Mouse (Mus musculus) CD4-positive, CD25-positive, alpha-beta regulatory T cell, adult 2 months (primary cell): ENCODE results near the gene Dcst2.

ENCODE experiments used
- DNase-seq: peaks from one replicate; pipeline ENCODE4 v3.0.0-alpha.2; 2012; ENCODE audit warnings: low read depth, low spot score

Gene Dcst2

GRCm38 (mm10) chr3:89411490-89412393 is 50.0 kb downstream of the Dcst2 start, which contains the start of gene Flad1:
Flad1 (minus strand) TSS chr3:89411870.
- peak; percentile 98 for DNase-seq

GRCm38 (mm10) chr3:89416158-89416557 is 54.4 kb downstream of the Dcst2 start:
- DNase-seq: no peak

- DNase-seq: no peak
These were observed 55.4 kb downstream of the Dcst2 start for GRCm38 (mm10) chr3:89417131-89417530.

GRCm38 (mm10) chr3:89417840-89418169 is 56.0 kb downstream of the Dcst2 start:
- DNase-seq: no peak

- peak; percentile 96 for DNase-seq
These were observed 56.5 kb downstream of the Dcst2 start, which contains the start of the genes Cks1b and Shc1 for GRCm38 (mm10) chr3:89418170-89418860. Cks1b (minus strand) TSS chr3:89418383. Shc1 (plus strand) TSS chr3:89418443.

- no peak for DNase-seq
These were observed 57.1 kb downstream of the Dcst2 start for GRCm38 (mm10) chr3:89418861-89419250.

- no peak for DNase-seq
These were observed 57.8 kb downstream of the Dcst2 start for GRCm38 (mm10) chr3:89419571-89419970.

GRCm38 (mm10) chr3:89419981-89420380 is 58.2 kb downstream of the Dcst2 start:
- no peak for DNase-seq

GRCm38 (mm10) chr3:89420421-89420820 is 58.6 kb downstream of the Dcst2 start:
- no peak for DNase-seq

- peak; percentile 11 for DNase-seq
These were observed 59.4 kb downstream of the Dcst2 start for GRCm38 (mm10) chr3:89421002-89421774.

- no peak for DNase-seq
These were observed 60.2 kb downstream of the Dcst2 start for GRCm38 (mm10) chr3:89421810-89422473.

GRCm38 (mm10) chr3:89422556-89423205 is 60.9 kb downstream of the Dcst2 start:
- DNase-seq: no peak

- DNase-seq: no peak
These were observed 62.8 kb downstream of the Dcst2 start for GRCm38 (mm10) chr3:89424416-89425140.

- no peak for DNase-seq
These were observed 63.4 kb downstream of the Dcst2 start for GRCm38 (mm10) chr3:89425141-89425525.

- no peak for DNase-seq
These were observed 64.1 kb downstream of the Dcst2 start for GRCm38 (mm10) chr3:89425876-89426275.
